Mouse (Mus musculus) forebrain, embryonic 16.5 days (tissue): ENCODE measurements at regions not wholly inside any gene's neighbourhood (a gene's known extent, or its start where the extent isn't known, plus 50 kb on each side); places are given as distances from the start of the nearest gene placed in this dataset.

ENCODE experiments used
- ATAC-seq: fragments of 200-750 bp; cut with Nextera tagmentation; 2 replicates; pipeline ENCODE4 v1.8.0; 2017; ENCODE audit warnings: mild to moderate bottlenecking, moderate library complexity
- H3K27ac ChIP-seq: fragments of 300-500 bp; sonication (generic); 2 replicates; pipeline ENCODE4 v1.5.1; 2014; ENCODE audit warnings: low read length, control low read depth
- H3K27me3 ChIP-seq: fragments of 300-500 bp; sonication (generic); replicated peaks from 2 replicates; pipeline ENCODE4 v1.6.1; 2014; ENCODE audit warnings: low read length; ENCODE audit not compliant: control insufficient read depth, insufficient read depth
- H3K36me3 ChIP-seq: fragments of 300-500 bp; sonication (generic); 2 replicates; pipeline ENCODE4 v1.6.1; 2014; ENCODE audit not compliant: control insufficient read depth, insufficient read depth
- H3K4me1 ChIP-seq: fragments of 300-500 bp; sonication (generic); replicated peaks from 2 replicates; pipeline ENCODE4 v1.6.1; 2014; ENCODE audit warnings: low read length; ENCODE audit not compliant: control insufficient read depth, insufficient read depth
- H3K4me2 ChIP-seq: fragments of 300-500 bp; sonication (generic); 2 replicates; pipeline ENCODE4 v1.6.1; 2014; ENCODE audit warnings: mild to moderate bottlenecking, low read length, control low read depth
- H3K4me3 ChIP-seq: fragments of 300-500 bp; sonication (generic); replicated peaks from 2 replicates; pipeline ENCODE4 v1.5.1; 2014; ENCODE audit warnings: mild to moderate bottlenecking, low read length, control low read depth
- H3K9ac ChIP-seq: fragments of 300-500 bp; sonication (generic); replicated peaks from 2 replicates; pipeline ENCODE4 v1.6.1; 2014; ENCODE audit warnings: low read depth, low read length, control low read depth
- H3K9me3 ChIP-seq: fragments of 300-500 bp; sonication (generic); 2 replicates; pipeline ENCODE4 v1.6.1; 2016; ENCODE audit warnings: low read length; ENCODE audit not compliant: control insufficient read depth
- WGBS: fragments of 180-500 bp; shearing (Covaris S2); extraction: QIAGEN DNeasy Blood & Tissue Kit; methylation state at CpG from one replicate; pipeline ENCODE4 v1.1.7; 2014; 5-methylcytosine and 5-hydroxymethylcytosine counted together

GRCm38 (mm10) chr16:24039765-24040164 lies 51.1 kb upstream of the Bcl6 start:
- Histone ChIP-seq H3K4me1 (no peaks in the 10 kb centered on the region), H3K9ac (no peak overlapping the region), H3K27me3 (no peaks in the 10 kb centered on the region), H3K4me3 (no peak overlapping the region), H3K27ac (no peak overlapping the region), H3K36me3 (no peaks in the 10 kb centered on the region), H3K4me2 (no peak overlapping the region), H3K9me3 (no peaks in the 10 kb centered on the region)
- 88% methylated on average over 4 of the region's 4 CpGs for WGBS
- ATAC-seq, result no peak
